Mouse (Mus musculus) retina, postnatal 7 days (tissue): Measurements from ENCODE around the gene Tcf7l1.

ENCODE experiments used
- DNase-seq: peaks from one replicate; pipeline ENCODE4 v3.0.0-alpha.2; 2012; ENCODE audit warnings: low read depth, low spot score

Tcf7l1 gene

DNA sequence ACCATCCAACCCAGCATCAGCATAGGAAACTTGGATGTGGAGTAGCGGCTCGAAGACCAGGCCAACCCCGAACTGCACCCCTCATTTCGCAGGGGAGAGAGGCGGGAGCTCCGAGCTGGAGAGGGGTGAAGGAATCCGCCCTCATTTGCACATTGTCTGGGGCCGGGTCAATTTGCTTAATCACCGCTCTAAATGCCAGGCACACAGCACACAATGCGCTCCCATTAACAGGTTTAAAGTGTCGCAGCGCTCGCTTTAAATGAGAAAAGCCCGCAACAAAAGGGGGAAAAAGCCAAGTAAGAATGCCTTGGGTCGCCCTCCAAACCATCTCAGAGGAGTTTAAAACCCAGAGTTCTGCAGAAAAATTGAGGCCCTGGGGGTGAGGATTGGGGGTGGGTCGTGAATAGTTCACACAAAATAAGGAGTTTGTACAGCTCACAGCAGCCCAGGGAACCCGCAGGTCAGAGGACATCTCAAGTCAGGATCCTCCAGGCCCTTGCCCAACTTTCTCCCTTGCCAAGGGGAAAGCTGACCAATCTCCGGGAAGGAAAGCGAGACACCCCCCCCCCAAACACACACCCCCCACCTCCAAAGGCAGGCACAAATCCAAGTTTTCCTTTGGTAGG, 1.6 kb downstream of the Tcf7l1 start:
- no peak for DNase-seq

DNA sequence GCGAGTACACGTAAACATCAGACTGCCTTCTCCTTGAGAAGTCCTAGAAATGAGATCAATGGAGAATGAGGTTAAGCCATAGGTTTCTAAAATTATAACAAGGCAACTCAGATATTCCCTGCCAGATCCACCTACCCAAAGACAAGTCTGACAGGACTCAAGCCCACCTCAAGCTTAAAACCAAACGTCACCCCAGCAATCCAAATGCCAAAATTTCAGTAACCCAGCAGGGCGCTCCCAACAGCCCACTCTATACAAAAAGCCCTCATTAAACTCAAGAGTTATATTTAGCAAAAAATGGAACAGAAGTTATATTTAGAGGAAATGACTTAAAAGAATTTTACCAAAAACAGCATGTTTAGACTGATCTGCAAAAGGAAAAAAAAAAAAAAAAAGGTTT, 5.3 kb downstream of the Tcf7l1 start:
- DNase-seq = no peak

DNA sequence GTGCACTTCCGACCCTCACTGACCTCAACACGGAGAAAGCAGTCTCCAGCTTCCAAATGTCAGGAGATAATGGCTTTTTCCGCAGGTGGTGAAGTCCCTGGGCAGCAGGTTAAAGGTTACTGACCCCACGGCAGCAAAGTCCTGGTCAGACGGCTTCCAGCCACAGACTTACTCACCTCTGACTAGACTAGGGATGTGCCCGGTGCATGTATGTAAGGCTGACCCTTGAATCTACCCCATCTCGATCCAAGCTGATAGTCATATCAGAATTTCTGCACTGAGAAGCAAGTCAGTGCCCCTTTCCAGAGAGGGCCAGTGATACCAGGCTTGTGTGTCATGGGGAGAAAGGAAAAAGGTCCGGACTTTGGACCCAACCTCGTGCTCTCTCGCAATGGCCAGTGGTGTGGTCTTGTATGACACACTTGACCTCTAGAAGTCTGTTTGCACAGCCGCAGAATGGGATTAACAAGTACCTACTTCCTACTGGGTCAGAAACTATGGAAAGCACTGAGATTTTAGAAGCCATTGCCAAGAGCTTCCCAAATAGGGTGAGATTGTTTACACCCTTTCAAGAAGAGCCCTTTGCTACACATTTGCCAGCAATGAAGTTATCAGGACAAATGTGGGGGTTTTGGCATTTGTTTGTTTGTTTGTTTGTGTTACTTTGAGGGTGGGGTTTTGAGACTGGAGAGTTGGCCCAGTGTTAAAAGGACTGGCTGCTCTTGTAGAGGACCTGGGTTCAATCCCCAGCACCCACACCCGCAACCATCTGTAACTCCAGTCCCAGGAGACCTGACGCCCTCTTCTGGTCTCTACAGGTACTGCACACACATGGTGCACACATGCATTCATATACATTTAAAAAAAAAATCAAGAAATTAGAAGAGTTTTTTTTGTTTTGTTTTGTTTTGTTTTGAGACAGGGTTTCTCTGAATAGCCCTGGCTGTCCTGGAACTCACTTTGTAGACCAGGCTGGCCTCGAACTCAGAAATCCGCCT, 10.0 kb downstream of the Tcf7l1 start:
- no peak for DNase-seq

DNA sequence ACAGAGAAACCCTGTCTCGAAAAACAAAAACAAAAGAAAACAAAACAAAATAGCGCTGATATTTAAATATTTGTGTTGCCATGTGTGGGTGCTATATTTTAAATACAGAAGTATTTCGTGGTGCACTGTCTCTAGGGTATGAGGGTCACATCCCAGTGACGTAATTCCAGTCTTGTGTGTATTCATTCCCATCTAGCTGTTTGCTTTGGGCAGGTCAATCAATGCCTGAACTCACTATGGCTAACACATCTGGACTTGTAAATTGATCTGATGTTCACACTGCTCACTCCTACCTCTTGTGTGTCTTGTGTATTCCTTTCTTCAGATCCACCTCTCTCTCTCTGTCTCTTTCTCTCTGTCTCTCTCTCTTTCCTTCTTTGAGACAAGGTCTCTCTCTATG, 11.8 kb downstream of the Tcf7l1 start:
- no peak for DNase-seq

DNA sequence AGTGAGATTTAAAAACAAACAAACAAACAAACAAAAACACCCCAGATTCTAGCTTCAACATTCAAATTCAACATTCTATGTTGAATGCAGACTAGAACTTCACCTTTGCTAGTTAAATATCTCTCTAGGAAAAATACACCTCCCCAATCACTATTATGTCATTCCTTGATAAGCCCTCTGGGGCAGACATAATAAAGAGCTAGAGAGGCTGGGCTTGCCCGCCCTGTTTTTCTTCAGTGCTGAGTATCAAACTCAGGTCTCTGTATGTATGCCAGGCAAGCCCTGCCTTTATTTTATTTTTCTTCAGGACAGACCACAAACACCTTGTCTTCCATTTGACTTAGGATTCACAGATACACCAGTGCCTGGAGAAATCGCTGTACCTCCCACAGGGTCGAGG, 14.8 kb downstream of the Tcf7l1 start:
- DNase-seq = no peak

DNA sequence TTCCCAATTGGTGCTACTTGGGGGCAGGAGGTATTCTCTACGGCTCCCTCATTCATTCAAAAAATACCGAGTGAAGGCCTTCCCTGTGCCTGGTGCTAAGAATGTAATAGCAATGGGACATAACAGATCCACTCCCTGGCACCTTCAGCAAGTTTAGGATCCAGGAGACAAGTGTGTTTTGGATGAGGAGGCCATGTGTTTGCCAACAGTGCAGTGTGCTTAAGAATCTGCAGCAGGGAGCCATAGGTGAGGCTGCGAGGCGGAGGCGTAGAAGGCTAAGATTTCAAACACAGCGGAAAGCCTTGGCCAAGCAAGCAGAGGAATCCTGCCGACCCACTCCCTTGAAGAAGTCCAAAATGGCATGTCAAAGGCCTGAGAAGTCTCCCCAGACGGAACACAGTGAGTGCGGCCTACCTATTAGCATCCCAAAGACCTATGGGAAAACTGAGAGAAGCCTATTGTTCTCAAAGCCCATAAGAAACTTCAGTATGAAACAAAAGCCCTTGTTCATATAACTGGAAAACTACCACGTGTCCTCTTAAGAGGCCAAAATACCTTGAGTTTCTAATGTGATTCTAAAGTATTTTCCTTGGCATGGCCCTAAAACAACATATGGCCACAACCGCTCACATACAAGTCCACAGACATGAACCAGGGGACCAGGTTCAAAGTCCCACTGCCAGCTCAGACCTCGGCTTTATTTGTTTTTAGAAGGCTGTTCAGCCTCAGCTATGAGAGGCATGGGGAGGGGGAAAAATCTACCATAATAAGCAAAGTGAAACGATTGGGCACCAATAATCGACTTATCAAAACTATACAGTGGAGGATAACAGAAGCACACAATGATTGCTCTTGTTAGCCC, 18.9 kb downstream of the Tcf7l1 start:
- DNase-seq = no peak

DNA sequence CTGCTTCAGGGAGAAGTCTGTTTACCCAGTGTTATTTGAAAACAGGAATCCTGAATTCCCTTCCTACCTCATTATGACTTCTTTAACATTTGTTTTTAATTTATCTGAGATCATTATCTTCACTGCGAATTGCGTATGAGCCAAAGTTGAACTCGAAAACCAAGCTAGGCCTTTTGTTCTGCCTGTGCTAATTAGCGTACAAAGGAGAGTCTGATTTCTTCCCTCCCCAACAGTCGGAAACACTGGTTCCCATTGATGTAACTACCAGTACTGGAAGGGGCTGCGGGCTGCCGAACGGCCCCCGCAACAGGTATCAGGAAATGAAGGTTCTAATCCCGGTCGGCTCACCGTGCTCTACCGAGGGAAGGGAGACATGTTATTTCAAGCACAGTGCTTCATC, 19.7 kb downstream of the Tcf7l1 start:
- no peak for DNase-seq

DNA sequence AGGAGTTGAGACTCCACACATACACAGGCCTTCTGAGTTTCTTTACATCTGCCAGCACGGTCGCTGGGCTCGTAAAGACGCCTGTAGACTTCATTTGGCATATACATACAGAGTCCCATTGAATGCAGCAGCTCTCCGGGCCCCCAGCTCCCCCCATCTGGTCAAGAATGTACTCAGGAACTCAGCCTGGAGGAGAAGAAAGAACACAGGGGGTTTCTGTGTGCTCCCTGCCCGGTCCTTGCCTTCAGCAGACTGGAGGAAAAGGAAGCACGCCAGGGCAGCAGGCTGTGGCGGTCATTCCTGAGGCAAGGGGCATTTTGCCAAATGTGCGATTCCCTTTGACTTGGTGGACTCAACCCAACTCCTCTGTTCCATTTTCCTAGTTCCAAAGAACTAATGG, 20.2 kb downstream of the Tcf7l1 start:
- no peak for DNase-seq

DNA sequence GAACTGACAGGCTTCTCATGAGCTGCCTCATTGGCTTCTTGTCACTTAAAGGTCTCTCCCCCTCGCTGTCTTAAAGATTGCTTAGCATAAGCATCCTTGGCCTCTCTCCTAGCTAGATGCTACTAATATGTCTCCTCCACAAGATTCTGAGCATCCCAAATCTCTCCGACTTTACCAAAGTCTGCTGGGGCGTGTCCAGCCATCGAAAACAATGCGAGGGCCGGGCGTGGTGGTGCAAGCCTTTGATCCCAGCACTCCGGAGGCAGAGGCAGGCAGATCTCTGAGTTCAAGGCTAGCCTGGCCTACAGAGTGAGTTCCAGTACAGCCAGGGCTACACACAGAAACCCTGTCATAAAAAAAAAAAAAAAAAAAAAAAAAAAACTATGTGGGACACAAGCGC, 21.0 kb downstream of the Tcf7l1 start:
- no peak for DNase-seq

DNA sequence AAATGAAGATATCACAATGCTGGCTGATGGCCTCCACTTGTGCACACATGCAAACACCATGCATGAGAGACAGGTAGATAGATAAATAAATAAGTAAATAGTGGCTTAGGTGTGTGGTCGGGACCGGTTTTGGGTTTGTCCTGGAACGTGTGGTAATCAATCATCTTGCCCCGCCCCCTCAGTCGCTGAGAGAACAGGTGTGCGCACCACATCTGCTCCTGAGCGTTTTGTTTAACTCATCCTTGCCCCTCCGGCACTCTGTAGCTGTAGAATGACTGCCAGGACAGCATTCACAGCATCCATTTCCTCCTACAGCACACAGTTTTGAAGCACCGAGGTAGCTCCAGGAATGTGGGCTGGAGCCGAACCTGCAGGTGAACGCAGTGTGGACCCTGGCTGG, 25.4 kb downstream of the Tcf7l1 start:
- DNase-seq = no peak

DNA sequence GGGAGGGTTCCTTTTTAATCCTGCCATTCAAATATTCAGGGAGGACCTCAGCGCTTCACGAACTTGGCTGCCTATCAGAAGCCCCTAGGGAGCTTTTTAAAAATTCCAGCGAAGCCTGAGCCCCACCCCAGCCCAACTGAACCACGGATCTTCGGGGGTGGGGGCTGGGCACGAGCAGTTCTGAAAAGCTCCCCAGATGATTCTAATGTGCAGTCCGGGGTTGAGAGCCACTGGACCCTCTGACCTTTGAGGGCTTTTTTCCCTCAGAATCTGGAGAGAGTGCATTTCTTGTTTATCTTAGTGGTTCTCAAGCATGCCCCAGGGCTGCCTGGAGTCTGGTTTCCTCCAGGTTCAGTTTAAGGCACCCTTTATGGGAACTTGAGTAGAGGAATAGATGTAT, 27.4 kb downstream of the Tcf7l1 start:
- no peak for DNase-seq

DNA sequence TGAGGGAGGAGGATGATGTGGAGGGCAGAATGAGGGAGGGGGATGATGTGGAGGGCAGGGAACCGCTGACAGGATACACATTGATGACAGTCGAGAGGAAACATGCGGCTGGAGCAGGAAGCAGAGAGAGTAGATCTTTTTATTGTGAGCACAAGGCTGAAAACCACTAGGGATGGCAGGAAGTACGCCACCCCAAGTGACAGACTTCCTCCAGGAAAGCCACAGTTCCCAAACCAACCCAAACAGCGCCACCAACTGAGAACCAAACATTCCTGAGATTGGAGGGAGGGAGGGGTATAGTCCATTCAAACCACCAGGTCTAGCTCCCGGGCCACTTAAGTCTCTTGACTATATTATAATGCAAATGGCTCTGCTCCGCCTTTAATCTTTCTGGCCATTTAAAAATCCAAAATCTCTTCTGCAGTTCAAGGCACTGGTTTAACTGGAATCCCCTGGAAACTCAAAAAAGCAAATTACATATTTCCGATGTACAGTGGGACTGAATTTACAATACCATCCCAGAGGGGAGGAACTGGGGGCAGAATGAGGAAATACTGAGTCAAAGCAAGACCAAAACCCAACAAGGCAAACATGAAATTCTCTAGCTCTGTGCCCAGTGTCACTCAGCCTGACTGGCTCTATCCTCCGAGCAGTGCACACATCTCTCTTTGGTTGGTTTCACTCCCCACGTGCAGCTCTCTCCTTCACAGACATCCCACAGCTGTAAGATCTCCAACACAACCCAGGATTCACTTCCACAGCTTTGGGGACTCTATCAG, 30.6 kb downstream of the Tcf7l1 start:
- DNase-seq = no peak

DNA sequence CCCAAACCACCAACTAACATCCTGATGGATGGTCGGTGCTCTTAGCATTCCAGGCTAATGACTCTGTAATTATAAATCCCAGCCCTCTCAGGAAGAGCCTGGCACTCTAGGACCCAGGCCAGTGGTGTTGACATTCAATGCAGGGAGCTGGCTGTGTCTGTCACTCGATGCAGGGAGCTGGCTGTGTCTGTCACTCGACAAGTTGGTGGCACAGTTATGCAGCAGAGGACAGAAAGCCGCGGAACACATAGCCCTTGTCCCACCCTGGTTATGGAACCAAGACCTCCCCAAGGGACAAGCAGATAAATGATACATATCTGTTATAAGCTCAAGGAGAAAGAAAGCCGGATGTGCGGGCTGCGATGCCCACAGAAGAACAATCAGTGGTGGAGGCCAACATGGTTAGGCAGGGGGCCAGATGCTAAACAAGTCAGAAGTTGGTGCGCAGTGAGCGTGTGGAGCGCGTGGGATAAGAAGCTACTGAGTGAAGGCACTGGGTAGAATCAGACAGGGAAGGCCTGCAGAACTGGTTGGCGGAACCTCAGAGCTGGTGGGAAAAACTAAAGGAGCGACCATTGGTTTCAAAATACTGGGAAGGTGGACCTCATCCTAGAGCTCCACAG, 33.7 kb downstream of the Tcf7l1 start:
- no peak for DNase-seq

DNA sequence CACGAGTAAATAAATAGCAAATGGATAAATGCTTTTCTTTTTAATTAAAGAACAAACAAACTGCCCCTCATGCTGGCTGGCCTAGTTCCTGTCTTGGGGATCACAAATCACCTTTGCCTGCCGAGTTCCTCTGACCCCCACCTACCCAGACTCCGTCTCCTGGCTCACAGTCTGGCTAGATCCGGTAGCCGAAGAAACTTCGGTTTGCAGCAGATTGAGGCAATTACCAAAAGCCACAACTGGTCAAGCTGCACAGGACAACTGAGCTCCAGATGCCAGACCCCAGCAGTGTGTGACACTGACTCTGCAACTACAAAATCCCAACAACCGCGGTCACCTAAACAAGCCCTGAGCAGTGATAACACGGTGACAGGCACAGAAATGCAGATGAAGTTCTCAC, 34.8 kb downstream of the Tcf7l1 start:
- DNase-seq = no peak

DNA sequence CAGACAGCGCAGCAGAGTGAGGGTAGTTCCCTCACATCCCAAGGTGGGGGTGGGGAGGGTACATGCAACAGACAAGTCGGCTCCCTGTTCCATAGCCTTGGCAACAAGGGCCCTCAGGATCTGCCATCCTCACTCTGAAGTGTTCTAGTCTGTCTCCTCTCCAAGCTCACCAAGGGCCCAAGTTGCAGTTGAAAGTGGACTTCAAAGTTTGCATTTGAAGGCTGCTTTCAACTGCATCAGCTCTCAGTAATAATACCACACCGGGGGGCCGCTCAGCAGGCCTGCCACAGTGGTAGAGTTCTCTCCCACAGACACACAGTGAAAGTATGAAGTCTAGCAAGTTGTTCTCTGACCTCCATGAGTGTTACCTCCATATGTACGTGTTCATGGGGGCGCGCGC, 35.3 kb downstream of the Tcf7l1 start:
- no peak for DNase-seq

DNA sequence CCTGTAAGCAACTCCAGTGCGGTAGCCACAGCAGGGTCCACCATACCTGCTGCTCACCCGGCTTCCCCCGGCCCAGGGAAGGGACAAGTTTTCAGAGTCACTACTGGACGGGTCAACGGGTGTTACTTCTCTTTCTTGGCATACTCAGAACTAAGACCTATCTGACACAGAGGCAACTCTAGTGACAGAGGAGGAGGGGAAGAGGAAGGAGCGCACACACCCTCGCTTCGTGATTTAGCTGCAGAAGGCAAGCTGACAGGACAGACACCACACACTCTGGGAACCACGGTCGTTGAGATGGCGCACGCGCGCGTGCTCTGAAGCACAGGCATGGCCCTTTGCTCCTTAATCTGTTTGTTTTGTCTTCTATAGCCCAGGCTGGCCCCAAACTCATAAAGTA, 36.2 kb downstream of the Tcf7l1 start:
- DNase-seq = no peak

DNA sequence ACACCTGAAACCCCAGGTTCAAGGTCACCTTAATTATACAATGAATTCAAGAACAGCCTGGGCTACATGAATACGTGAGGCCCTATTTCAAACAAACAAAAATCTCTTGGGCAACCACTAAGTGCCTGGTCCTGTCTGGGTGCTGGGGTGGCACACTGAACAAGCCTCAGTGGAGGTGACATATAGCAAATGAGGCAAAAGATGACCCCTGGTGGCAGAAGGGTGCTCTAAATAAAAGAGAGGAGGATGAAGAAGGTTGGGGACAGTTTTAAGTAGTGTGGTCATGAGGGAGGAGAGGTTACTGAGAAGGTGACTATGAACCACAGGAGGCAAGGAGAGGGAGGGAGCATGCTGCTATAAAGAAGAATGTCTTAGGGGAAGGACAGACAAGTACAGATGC, 37.8 kb downstream of the Tcf7l1 start:
- no peak for DNase-seq

DNA sequence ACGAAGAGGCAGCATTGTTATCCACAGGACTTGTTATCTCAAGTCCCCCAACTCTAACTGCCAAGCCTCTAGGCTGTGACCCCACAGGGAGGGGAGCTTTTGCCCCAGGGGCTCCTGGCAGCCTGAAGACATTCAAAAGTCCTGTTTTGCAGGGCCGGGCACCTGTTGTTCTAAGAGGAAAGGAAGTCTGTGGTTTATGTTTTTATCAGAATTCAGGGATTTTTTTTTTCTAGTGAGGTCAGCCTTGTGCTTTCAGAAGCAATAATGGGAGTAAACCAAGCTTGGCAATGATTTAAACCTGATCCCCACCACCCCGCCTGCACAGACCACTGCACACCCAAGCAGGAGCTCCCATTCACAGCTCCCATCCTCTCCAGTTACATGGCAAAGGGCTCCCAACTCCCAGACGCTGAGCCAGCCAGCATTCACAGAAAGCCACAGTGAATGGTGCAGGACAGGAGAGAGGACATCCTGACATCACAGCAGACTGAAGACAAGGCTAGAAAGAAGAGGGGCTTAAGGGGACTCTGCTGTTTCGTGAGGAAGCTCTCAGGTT, 40.1 kb downstream of the Tcf7l1 start:
- no peak for DNase-seq

DNA sequence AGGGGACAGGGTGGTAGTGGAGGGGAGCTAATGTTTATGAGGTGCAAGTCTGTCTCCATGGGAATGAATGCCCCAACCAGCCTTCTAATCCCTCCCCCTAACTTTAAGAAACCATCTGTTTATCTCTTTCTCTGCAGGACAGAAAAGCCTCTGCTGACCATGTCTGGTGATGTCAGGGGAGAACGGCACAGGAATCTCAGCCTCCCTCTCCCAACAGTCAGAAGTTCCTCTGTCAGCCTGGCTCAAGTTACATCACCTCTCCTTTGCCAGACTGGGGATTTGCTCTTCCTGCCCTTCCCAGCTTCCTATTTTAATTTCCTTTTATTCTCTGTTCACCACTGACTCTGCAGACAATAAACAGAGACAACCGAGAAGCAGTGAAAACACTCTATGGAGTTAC, 40.6 kb downstream of the Tcf7l1 start:
- DNase-seq = no peak

DNA sequence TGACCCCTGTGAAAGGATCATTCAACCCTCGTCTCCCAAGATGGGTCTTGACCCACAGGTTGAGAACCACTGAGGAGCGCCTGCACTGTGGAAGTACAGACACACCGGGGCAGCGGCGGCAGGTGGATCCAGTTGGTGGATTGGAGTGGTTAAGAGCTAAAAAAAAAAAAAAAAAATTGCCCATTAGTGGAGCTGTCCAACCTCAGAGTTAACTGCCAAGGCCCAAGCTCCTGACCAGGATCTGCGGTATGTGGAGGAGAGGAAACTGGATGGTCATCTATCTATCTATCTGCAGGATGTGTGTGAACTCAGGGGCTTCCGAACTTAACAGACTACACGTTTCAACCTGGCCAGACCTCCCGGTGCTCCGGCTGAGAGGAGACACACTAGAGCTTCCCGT, 41.2 kb downstream of the Tcf7l1 start:
- DNase-seq = no peak

DNA sequence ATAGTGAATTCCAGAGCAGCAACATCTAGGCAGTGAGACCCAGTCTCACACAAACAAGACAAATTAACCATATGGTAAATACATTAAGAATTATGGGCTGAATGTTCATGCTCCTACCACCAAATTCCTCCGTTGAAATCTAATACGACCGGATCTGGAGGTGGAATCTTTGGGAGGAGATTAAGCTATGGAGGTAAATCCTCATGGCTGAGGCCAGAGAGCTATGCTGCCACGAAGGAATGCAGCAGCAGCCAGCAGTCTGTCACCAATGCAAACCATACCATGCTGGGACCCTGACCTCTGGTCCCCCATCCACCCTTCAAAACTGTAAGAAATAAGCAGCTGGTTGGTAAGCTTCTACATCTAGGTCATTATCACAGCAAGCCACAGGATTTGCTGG, 41.9 kb downstream of the Tcf7l1 start:
- no peak for DNase-seq
